Mouse (Mus musculus): ENCODE measurements around the gene Olfr516. TPM values are rescaled to one million over a fixed set of nuclear protein-coding genes. Genes with fewer than 3 reads are reported as not detected.

Olfr516 gene
- polyA plus RNA-seq (2017; shearing (Covaris generic)) = not detected

DNA sequence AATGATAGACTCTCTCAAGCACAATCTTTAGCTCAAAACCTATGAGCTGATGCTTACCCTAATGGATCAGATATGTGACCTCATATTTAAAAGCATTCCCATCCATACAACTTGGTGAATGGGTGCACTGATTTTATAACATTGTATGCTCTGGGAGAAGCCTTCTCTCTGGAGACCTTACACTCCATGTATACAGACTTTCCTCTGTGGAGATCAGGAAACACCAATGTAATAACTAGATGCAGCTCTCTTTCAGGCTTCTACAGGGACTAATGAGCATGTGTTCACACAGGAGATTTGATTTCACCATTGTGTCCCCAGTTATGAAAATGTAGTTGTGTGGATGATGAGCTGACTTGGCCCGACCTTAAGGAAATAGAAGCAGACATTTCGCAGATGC is at the start of gene Olfr516:
Olfr516 (minus strand) TSS at position 101 of the 400 bp plus-strand sequence.

DNA sequence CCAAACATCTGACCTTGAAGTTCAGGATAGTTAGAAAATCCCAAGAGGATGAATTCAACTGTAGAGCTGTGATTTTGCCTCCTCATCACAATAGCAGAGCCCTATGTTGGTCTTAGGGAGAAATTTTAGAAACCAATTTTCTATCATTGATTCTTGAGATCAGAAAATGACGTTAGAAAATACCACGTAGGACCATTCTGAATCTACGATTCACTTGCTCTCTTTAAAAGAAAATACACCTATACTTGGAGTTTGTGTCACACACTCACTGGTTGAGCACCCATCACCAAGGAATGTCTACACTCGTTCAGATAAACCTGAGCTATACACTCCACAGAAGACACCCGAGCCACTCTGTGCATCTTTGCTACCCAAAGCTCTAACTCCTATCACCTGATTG is 44.0 kb upstream of the Olfr516 start, which contains the start of gene Olfr519:
Olfr519 (minus strand) TSS at position 101 of the 400 bp plus-strand sequence.

DNA sequence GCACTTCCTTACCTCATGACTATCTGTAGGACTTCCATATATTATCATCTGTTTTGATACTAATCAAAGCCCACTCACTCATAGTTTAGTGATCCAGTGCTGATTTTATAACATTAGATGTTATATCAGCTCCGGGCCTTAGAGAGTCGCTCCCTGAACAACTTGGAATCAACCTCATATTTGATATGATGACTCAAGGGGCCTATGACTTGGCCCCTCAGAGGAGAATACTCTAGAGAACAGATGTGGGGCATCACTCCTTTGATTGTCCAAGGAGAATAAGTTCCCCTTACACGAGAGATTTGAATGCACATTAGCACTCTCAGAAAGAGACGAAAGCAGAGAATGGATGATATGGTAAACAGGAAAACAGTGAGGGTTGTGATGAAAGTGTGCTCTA is 34.6 kb upstream of the Olfr516 start, which contains the start of gene Olfr518:
Olfr518 (minus strand) TSS at position 101 of the 400 bp plus-strand sequence.

DNA sequence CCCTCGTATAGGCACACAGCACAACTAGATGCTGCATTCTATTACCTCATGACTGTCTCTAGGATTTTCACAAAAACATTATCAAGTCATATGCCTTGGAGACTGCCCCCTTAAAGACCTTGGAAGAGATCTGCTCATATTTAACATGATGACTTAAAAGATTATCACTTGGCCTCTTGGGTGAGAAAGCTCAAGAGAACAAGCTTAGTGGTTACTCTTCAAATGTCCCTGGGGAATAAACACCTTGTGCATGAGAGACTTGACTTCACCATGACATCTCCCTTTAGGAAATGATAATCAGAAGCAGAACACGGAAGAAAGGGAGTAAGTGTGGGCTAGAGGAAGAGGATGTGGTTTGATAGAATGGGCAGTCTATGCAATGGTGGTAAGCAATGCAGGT is 21.9 kb upstream of the Olfr516 start, which contains the start of gene Olfr517:
Olfr517 (minus strand) TSS at position 101 of the 400 bp plus-strand sequence.

DNA sequence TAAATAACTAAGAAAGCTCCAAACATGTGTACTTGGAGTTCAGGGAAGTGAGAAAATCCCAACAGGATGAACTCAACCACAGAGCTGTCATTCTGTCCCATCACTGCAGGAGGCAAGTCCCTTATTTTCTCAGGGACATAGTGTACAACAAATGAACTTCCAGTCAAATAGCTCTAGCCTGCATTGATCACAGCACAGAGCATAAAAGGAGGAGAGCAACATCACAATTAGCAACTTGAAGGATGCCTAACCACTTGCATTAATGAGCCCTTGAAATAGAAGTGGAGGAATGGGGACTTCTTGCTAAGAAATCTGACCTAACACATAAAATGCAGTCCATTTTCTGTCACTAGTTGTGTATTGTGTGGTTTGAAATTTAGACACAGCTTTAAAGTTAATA is 24.4 kb downstream of the Olfr516 start, which contains the start of gene Olfr514:
Olfr514 (minus strand) TSS at position 101 of the 400 bp plus-strand sequence.

Other genes starting within 250 kb of the Olfr516 start
- not detected for gene Olfr506, start 239.7 kb downstream of the Olfr516 start, polyA plus RNA-seq (2017; shearing (Covaris generic))
- gene Olfr507, start 228.7 kb downstream of the Olfr516 start, polyA plus RNA-seq (2017; shearing (Covaris generic)) = not detected
- not detected for gene Olfr508, start 220.5 kb downstream of the Olfr516 start, polyA plus RNA-seq (2017; shearing (Covaris generic))
- gene Olfr509, start 198.6 kb downstream of the Olfr516 start, polyA plus RNA-seq (2017; shearing (Covaris generic)) = not detected
- not detected for gene Olfr510, start 184.1 kb downstream of the Olfr516 start, polyA plus RNA-seq (2017; shearing (Covaris generic))
- gene Olfr512, start 137.2 kb downstream of the Olfr516 start, polyA plus RNA-seq (2017; shearing (Covaris generic)) = not detected
- gene Olfr513, start 99.6 kb downstream of the Olfr516 start, polyA plus RNA-seq (2017; shearing (Covaris generic)) = not detected
- not detected for gene Olfr514, start 24.5 kb downstream of the Olfr516 start, polyA plus RNA-seq (2017; shearing (Covaris generic))
- gene Olfr517, start 21.9 kb upstream of the Olfr516 start, polyA plus RNA-seq (2017; shearing (Covaris generic)) = not detected
- under 1 TPM in 1 of 2 experiments, not detected in 1; 0.41 TPM for gene Olfr518, start 34.5 kb upstream of the Olfr516 start, polyA plus RNA-seq (2017; shearing (Covaris generic))
- gene Olfr519, start 43.9 kb upstream of the Olfr516 start, polyA plus RNA-seq (2017; shearing (Covaris generic)) = not detected
- not detected for gene Nlrp10, start 79.6 kb upstream of the Olfr516 start, polyA plus RNA-seq (2017; shearing (Covaris generic))
- 100 to 1,000 TPM; 153 to 182 TPM for gene Eif3f, start 83.9 kb upstream of the Olfr516 start, polyA plus RNA-seq (2017; shearing (Covaris generic))
- gene Tub, start 99.8 kb upstream of the Olfr516 start, polyA plus RNA-seq (2017; shearing (Covaris generic)) = under 1 TPM; 0.26 to 0.76 TPM
- under 1 TPM in 1 of 2 experiments, not detected in 1; 0.11 TPM for gene Ric3, start 232.8 kb upstream of the Olfr516 start, polyA plus RNA-seq (2017; shearing (Covaris generic))

Data from activated CD4-positive, CD25-positive, alpha-beta regulatory T cell (primary cell).